Mouse (Mus musculus) 3134 (cell line): ENCODE measurements at regions not wholly inside any gene's neighbourhood (a gene's known extent, or its start where the extent isn't known, plus 50 kb on each side); places are given as distances from the start of the nearest gene placed in this dataset.

Experiments
- DNase-seq: peaks from one replicate; pipeline ENCODE4 v3.0.0-alpha.2; 2011; ENCODE audit warnings: low spot score; ENCODE audit not compliant: insufficient read length; ENCODE audit errors: extremely low read depth

DNA sequence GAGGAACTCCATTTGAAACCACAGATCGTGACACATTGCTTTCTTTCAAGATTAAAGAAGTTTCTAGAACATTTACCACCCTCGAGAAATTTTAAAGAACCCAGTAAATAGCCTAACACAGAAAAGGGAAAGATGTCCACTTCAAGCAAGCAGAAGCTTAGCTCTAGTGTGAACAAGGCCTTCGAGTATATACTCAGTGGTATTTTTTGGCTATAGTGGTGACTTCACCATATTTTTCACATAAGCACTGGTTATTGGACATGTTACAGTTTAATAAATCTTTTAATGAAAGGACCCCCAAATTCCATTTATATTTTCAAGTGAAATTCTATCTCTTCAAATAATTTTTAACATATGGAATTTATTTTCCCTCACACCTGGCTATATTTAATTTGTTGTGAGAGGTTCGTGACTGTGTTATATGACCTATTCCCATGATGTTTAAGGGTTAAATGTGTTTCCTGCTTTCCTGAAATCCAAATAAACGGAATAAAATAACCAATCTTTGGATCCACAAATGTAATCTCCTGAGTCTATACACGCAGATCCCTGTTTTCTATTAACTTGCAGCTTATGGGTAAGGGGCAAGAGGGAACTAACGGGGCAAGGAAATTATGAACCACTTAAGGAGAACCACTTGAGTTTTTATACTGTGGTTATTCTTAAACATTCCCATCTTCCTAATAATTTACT lies 60.6 kb upstream of the Tas2r134 start:
- DNase-seq = no peak

DNA sequence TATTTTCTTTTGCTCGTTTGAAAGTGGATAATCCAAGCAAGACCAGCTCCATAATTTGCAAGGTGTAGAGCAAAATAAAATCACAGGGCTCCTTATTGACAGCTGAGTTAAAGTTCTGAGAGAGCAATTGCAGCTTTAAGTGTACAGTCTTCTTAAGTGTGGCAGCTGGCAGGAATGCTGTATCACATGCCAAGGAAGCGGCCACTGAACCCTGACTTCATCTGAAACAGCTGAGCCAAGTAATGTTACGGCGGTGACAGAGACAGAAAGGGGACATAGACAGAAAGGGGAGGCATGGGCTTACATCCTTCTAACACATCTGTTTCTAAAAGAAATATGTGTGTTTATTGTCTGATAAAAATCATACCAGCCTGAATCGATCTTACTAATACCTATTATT lies 63.4 kb upstream of the Tas2r134 start:
- DNase-seq = no peak

DNA sequence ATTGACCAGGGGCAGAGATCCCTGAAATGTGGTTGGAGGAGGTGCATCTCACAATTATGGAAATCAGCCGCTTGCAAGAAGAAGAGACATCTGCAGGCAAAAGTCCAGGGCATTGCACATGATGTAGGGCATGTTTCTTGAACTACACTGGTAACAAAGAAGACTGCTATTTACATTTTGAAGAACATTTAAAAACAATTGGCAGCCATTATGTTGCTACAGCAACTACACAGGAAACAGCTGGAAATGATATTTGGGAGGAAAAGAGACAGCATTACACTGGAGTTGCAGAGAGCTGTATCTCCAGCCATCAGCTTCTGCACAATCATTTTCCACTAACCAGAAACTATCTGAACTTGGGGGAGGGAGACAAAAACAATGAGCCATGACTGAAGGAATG lies 64.1 kb upstream of the Tas2r134 start:
- no peak for DNase-seq

DNA sequence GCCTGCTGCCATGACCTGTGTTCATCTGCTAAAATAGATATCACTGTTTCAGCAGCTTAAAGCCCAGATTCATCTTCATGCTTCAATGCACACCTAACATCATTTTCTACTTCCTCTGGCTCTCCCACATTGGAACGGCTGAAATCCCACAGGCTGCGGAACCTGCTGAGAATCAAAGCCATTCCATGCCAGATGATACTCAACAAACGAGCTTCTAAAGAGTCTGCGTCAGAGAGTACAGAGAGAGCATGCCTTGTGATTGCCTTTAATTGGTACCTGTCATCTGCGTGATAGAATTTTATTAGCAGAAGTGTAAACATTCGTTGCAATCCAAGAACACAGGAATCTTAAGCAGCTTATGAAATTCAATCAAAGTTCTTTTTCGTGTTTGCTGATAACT lies 76.4 kb upstream of the Tas2r134 start:
- DNase-seq = no peak

DNA sequence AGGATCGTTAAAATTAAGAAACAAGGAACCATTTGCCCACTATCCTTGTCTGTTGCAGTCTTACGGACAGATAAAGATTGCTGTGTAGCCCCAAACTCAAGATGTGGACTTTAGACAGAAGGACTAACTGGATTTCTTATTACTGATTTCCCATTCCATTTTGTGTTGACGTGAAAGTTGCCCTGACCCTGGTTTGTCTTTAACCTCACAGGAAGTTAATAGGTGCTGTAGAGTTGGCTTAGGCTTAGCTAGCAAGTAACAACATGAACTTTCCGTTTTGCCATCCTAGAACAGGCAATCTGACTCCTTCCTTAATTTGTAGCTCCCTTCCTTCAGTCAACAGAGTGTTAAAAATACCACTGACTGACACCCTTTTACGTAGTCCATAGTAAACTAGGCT lies 78.2 kb upstream of the Tas2r134 start:
- DNase-seq = no peak

DNA sequence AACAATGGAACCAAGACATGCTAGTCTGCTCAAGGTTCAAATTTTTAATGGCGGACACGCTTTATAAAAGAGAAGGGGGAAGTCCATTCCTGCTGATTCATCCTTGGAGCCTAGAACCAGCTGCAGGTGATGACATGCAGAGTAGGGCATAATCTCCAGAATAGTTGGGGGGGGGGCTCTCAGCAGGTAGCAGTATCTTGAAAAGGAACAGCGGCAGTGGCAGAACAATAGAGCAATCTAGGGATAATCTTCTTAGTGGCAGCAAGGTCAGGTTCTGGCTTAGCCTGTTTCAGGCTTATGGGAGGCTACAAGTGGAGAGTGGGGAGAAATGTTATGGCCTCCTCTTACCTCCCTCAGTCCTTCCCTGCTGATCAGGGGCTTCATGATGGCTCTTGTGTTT lies 81.1 kb upstream of the Tas2r134 start:
- no peak for DNase-seq

DNA sequence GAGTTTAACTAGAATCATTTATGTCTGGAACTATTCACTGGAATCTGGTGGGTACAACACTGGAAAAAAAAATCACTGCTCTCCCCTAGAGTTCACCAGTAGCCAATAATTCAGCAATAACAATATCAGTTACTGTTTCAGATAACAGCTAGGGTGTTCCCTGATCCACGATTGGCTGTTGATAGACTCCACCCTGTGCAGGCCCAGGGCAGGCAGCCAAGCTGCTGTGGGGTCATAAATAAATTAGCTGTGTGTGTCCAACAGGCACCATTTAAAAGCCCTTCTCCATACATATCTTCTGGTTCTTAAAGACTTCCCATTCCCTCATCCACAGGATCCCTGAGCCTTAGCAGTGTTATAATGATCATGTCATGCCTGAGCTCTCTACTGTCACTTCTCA lies 83.4 kb upstream of the Tas2r134 start:
- no peak for DNase-seq

DNA sequence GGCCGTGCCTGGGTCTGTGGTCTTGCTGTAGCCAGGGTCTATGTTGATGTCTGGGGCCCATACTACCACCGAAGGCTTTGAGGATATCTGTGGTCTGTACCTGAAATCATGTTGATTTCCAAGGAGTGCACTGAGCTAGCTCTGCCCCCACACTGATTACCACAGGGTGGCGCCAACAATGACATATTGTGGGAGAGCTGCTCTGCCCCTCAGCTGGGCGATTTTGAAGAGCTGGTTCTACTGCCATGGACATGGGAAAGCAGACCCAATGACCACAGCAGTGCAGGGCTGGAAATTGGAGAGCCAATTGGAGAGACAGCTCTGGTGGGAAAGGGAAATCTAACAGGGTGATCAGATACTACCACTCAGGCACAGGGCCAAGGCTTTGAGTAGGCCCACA lies 85.0 kb upstream of the Tas2r134 start:
- DNase-seq = no peak

DNA sequence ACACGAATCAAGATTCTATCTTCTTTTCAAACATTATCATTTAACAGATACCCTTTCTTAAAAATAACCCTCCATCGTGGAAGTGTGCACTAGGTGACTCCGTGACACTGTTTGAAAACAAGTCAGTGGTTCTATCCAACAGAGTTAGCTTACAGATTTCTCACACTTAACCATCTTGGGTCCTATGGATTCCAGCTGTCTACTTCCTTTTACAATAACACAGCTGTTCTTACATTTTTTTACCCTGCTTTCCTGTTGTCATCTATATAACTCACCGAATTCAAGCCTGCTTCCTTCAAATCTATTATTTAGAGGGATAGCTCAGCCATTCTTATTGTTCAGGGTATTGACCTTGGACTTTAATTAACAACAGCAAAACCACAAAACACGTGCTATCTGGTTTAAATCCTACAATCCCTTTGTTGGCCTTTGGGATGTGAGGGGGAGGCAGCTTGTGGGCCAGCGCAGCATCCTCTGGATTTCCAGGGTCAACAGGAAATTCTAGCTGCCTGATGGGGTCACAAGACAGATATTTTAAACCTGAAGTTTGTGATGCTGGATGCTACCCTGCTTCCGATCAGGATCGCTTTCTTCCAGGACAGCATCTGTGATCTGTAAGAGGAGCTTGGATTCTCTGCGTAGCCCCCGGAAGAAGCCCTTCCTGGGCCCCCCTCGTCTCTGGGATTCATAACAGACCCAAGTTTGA lies 94.4 kb upstream of the Tas2r134 start:
- DNase-seq = no peak

DNA sequence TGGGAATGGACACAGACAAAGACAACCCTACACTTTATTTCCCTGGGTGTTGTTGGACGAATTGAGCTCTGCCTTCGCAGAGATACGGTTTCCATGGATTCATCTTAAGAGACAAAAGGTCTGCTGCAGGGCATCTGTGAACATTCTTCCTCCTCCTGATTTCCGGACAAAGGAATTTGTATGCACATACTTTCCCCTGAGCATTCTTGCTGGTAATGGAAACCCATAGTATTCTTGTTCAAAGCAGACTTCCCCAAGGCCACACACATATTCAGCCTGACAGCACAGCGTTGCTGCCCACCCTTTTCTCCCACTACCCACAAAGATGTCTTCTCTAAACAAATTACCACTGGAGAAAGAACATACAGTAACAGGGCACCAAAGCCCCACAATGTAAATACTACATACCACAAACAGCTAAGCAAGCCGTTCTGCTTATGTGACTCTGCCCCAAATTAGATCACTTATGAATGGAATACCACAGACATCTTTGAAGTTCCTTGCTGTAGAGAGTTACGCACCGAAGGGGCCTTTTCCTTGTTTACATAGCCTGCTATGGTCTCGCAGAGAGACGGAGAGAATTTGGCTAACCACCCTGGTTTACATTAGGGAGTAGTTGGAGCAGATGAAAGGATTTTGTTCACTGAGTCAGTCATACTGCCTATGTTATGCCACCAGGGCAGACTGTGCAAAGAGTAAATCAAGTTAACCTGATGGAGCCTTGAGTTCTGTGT lies 96.0 kb upstream of the Tas2r134 start:
- no peak for DNase-seq

DNA sequence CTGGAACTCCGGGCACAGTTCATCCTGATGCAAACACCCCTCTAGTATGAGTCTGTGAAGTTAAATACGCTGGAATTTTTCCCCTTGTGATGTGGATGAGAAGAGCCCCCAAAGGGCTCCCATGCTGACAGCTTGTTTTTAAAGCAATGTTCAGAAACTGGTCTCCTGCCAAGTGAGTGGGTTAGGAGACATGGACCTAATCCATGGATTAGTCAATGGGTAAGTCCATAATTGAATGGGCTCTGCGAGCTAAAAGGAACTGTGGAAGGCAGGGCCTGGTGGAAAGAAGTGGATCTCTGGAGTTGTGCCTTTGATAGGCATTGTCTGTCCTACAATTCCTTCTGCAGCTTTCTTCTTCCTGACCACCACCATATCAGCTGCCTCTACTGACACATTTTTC lies 104.5 kb upstream of the Tas2r134 start:
- DNase-seq = no peak

DNA sequence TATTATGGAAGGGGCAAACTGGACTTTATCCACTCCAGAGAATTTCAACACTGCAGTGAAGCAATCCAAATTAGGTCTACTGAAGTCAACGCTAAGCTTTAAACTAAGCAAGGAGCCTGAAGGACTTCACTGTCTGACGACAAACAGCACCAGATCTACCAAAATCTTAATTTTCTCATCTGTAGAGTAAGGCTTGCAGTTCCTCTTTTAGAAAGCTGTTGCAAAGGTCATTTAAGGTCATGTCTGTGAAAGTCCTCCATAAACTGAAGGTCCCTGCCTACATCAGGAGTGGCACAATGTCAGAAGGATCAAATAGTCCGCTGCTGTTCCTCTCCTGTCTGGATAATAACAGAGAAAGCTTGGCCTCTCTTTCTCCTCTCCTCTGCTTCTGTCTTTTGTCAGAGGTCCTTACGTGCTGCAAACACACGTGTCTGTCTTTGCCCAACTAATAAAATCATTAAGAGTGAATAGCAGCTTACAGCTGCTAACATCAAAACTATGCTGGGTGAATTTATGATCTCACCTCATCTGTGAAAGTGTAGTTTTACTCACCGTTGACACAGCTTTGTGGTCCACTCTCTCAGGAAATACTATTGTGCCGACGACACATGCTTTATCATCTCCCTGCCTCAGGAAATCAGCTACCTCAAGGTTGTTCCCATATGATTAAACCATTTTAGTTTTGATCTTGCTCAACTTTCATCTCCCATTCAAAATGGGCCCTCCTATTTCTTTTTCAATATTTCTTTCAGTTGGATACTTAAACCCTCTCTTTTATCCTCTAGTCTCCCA lies 117.9 kb upstream of the Tas2r134 start:
- no peak for DNase-seq

DNA sequence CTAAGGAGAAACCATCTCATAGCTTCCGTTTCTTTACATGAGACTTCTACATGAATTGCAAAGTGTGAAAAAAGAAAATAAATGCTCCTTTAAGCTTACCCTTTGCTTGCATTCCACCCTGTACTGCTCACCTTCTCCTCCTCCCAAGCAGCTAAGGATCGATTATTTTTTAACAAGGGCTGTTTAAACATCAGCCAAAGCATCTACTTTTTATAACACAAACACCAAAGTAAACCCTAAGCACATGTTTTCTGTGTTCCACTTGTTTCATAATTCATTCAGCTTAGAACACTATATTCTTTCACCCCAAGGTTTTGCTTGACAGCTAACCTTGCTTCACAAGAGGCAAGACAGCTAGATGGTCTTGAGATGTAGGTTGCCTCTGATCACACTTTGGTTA lies 129.4 kb upstream of the Tas2r134 start:
- DNase-seq = no peak

DNA sequence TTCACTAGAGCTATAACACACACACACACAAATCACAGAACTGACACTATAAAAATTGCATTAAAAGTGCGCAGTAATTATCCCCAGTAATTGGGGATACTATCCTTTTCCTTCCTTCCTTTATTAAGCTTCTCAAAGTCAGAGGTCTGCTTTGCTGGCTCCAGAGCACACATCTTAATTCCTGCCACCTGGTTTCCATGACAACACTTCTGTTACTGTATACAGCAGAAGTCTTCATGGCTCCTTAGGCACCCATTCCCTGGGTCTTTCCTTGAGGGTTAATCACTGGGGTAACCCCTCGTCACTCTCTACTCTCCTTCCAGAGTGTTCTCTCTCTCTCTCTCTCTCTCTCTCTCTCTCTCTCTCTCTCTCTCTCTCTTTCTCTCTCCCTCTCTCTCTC lies 153.6 kb upstream of the Tas2r134 start:
- no peak for DNase-seq

DNA sequence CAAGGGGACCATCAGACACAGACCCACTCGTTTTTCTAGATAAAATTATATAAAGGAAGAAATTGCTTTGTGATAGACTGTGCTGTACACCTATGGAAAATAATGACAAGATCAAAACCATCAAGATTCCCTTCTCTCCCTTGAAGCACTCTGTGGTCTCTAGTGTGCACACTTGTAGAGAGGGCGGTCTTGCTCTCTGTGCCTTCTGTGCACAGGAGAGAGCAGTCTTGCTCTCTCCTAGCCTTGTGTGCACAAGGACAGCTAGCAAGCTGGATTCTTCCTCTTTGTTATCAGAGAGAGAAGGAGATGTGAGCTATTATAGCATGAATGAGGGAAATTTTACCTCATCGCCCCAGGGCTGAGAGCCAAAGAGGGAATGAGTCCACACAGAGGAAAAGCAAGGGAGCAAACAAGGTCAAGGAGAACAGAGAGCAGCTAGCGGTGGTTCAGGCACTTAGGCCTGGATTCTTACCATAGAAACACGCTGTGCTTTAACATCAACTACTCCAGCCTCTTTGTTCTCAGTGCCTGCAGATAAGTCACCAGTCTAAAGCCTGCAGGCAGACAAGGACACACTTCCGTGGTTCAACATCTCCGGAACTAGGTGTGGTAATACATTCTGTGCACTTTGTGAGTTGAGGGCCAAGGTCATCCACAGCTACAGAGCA lies 160.2 kb upstream of the Tas2r134 start:
- no peak for DNase-seq

DNA sequence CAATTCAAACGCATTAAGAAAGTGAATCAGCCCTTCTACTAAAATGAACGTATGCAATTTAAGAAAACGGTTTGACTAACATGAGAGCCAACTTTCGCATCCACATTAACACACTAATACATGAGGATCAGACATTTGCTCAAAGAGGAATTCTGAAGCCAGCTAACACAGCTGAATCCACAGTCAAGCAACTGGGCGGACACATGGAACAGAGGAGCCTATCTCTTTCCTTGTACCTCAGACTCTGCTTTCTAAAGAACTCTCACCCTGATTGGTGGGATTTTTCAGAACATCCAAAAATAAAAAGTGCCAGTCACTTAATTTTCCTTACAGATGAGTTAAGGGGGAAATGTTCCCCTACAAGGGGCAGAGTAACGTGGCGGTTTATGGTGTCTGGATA lies 161.3 kb upstream of the Tas2r134 start:
- DNase-seq = no peak

DNA sequence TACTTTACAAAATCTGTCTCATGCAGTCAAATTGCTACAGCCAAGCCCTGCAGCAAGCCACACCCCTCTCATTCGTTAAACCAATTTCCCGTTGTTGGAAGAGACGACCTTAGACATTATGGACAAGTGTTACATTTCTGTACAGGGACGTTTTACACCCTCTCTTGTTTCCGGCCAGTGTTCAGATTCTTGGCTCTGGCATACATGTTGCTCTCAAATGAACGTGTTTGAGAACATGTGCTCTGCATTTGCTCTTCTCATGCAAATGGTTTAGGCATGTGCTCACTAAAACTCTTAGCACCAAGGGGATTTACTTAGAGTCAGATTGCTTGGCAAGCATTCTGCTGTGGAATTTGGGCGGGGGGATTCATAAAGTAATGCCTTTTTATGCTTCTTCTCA lies 161.7 kb upstream of the Tas2r134 start:
- DNase-seq = no peak

DNA sequence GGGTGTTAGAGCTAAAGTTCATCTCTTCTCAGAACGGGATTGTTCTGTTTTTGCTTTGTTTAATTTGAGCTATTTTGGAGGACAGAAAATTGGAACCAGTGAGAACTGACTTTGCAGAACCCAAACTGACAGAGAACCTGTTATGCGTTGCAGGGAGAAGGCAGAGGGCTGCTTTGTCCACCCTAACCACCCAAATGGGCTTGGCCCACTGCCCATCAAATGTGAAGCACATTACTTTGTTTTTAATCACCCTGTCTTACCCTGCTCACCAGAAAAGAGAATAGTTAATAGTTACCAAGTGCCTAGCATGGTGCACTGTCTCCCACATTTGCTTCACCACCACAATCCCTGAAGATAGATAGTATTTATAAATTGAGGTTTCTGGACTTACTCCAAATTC lies 163.0 kb upstream of the Tas2r134 start:
- DNase-seq = no peak

DNA sequence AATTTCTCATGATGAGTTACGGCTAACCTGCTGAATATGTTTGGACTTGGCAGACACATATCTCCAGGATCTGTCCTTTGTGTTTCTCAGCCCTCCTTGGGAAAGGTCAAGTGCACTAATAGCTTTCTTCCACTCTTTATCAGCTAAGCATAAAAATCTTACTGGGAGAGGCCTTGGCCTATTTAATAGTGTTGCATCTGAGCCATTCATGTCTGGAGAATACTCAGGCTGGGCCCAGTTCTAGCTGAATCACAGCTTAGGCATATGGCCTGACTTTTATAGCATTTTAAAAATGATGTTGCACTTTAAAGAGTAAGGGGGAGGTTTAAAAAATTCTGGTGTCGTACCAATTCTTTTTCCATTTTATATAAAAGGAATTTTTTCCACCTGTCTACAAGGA lies 166.4 kb upstream of the Tas2r134 start:
- DNase-seq = no peak

DNA sequence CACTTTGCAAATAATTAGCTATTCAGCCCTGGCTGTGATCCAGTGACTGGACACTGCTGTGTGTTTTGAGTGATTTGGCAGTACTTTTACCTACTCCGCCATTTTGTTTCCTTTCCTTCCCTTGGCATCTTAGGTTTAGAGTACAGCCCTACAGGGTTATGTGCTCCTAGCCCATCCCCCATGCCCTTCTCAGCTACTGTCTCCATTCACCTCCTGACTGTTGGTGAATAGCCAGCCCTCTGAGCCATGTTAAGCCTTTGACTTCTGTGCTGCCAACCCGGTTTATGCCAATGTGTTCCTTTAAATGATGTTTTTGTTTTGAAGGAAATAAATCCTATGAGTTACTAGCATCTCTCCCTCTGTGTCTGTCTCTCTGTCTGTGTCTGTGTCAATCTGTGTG lies 167.8 kb upstream of the Tas2r134 start:
- DNase-seq = no peak

DNA sequence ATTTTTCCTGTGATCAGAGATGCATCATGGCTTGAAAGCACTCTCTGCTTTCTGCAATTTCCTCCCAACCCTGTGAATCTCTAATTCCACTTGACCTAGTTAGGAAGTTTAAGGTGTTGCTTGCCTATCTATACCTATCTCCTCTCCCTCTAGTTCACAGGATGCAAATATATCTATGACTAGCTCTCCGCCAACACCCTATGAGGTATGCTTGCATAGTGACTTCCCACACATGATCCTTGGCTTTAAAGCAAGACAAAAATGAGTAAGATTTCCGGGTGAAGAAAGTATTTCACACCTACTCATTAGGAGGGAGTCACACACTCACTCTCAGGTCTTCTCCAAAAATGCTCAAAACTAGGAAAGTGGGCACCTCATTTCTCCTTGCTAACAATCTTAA lies 169.6 kb upstream of the Tas2r134 start:
- no peak for DNase-seq
